Mouse (Mus musculus): ENCODE results near the gene Olfr52. TPM values are rescaled to one million over a fixed set of nuclear protein-coding genes. Genes with fewer than 3 reads are reported as not detected.

The Olfr52 gene
- polyA plus RNA-seq (2012; rRNA removed; ENCODE audit: low replicate concordance): not detected in 2 replicates

DNA sequence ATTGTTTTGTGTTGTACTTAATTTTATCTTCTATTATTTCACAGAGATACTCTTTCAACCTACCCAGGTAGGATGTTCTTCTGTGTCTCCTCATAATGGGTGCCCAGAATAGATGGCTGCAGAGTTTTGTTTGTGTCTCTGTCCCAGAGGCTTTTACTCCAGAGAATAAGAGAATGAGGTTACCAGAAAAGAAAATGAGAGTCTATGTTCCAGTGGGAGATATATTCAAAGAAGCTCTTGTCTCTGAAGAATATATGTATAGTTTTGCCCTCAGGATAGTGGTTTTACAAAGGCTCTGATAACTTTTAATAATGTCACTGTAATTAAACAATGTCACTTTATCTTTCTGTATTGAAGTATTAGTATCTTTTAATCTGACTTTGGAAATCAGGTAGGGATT lies at the start of gene Olfr52:
TSS of gene Olfr52 (minus strand) at position 101 of the 400 bp plus-strand sequence.

DNA sequence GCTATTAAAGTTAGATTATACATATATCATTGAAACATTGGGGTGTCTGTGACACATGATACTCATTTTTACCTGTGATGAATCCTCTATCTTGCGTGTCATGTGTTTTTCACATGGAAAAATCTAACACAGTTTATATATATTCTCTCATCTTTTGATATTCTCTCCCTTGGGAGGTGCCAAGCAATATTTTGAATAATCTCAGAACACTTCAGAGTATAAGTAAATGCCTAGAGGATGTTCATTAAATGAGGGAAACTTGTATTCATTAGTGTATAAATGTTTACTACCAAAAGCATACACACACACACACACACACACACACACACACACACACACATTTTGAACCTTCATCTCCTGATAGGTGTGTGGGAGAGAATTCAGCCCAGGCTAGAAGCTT lies 45.8 kb upstream of the Olfr52 start, which contains the start of gene Olfr1047:
TSS of gene Olfr1047 (minus strand) at position 101 of the 400 bp plus-strand sequence.

DNA sequence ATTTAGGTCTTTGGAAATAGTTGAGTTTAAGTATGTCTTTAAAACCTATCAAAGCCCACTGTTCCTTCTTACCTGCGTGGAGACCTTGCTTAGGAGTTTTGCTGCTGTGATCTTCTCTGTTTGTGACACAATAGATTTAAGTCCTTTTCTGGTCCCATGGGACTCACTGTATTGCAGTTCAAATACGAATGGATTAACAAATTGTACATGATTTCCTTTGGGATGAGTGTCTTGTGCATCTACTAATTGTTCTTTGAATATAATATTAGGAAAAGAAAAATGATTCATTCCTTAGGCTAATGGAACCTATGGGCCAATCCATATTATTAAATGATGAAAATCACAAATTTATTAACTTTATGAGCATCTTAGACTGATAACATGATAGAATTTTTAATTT lies 33.7 kb upstream of the Olfr52 start, which contains the start of gene Olfr1046:
TSS of gene Olfr1046 (minus strand) at position 101 of the 400 bp plus-strand sequence.

DNA sequence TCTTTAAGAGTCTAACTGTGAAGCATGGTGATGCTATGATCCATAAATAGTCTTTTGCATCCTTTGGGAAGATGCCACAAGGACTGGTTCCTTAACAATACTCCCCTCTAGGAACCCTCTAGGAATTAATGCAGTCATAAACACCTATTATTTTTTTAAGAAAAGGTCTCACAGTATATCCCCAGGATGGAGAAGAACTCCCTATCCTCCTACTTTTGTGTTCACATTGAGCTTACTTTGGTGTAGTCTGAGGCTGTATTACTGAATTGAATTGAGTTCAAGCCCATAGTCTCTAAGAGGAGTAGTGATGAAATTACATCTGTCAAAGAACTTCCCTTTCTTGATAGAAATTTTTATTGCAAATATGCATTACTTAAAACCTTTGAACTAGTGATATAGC lies 17.4 kb upstream of the Olfr52 start, which contains the start of gene Olfr1045:
TSS of gene Olfr1045 (minus strand) at position 101 of the 400 bp plus-strand sequence.

DNA sequence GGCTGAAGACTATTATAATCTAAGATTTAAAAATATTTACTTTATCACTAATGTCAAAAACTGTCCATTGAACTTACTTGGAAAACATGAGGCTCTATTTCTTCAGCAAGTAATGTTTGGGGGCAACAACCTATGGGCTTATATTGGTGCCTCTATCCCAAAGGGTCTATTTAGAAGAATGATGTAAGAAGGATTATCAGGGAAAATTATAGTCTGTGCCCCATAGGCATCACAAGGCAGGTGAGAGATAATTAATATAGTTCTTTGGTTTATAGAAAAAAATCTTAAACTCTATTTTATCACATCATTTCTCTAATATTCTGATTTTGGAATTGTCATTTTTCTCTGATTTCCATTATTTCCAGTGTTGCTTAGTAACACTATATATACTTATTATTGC lies 7.8 kb downstream of the Olfr52 start, which contains the start of gene Olfr1044:
TSS of gene Olfr1044 (minus strand) at position 101 of the 400 bp plus-strand sequence.

DNA sequence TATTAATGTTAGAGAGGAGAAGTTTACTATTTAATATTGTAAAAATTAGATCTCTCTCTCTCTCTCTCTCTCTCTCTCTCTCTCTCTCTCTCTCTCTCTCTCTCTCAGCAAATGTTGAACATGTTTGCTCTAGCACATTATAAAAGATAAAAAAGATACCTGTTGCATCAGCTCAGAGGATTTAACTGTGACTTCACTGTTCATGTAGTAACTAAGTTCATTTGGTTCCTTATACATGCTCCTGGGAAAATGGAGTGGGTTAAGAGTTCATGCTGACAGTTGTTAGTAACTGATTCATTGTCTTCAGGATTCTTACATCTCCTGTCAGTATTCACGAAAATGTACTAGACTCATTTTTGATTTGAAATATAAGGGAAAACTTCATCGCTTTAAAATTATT lies 18.1 kb downstream of the Olfr52 start, which contains the start of gene Olfr1043:
TSS of gene Olfr1043 (minus strand) at position 101 of the 400 bp plus-strand sequence.

DNA sequence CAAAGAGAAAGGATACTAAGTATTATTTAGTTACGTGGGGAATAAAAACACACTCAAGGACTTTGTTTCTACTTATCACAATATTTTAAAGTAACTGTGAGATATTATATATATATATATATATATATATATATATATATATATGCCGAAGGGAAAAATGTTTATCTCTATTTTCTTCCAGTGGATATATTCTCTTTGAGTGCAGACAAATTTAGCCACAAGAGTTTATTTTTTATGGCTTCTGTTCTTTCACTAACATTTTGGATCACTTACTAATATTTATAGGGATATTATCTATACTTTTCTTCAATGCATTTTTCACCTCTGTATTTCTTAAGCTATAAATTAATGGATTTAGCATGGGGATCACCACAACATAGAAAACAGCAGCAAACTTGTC lies 23.7 kb downstream of the Olfr52 start, which contains the start of gene Olfr1042:
TSS of gene Olfr1042 (minus strand) at position 101 of the 400 bp plus-strand sequence.

DNA sequence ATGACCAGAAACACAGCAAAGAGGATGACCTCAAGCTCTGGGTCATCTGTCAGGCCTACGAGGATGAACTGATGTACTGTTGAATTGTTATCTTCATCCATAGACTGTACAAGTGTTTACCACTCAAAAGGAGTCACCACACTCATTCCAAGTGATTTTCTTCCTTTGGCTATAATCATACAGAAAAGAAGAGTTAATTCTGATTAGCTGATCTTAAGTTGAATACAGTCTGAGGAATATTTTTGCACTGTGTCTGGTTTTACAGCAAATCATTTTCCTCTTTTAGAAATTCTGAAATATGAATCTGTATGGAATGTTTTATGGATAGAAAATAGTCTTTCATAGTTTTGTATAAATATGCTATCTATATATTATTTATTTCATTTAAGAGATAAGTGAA lies 38.9 kb downstream of the Olfr52 start, which contains the start of gene Olfr1040:
TSS of gene Olfr1040 (minus strand) at position 101 of the 400 bp plus-strand sequence.

DNA sequence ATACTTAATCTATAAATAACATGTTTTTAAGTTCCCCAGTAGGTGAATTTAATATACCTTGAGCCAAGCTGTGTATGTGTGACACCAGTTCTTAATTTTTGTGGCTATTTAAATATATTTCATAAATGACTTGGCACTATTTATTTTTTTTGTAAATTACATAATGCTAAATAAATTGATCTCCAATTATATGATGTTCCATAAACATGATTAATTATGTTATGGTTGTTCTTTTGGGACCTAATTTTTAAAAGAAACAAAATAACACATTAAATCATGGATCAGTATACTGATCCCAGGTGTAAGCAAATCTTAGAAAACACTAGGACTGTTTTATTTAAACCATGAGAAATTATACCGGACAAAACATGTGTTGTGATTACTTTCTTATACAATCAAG lies 49.7 kb downstream of the Olfr52 start, which contains the start of gene Olfr1039:
TSS of gene Olfr1039 (minus strand) at position 101 of the 400 bp plus-strand sequence.

Other genes starting within 250 kb of the Olfr52 start
- gene Olfr1028, start 235.2 kb downstream of the Olfr52 start, polyA plus RNA-seq (2012; rRNA removed; ENCODE audit: low replicate concordance): not detected in 2 replicates
- not detected in 2 replicates for gene Olfr1029, start 211.8 kb downstream of the Olfr52 start, polyA plus RNA-seq (2012; rRNA removed; ENCODE audit: low replicate concordance)
- not detected in 2 replicates for gene Olfr1030, start 206.4 kb downstream of the Olfr52 start, polyA plus RNA-seq (2012; rRNA removed; ENCODE audit: low replicate concordance)
- gene Olfr1031, start 195.4 kb downstream of the Olfr52 start, polyA plus RNA-seq (2012; rRNA removed; ENCODE audit: low replicate concordance): not detected in 2 replicates
- not detected in 2 replicates for gene Olfr1032, start 180.1 kb downstream of the Olfr52 start, polyA plus RNA-seq (2012; rRNA removed; ENCODE audit: low replicate concordance)
- 1.3 and 1.7 TPM in 2 replicates for gene Olfr1033, start 165.1 kb downstream of the Olfr52 start, polyA plus RNA-seq (2012; rRNA removed; ENCODE audit: low replicate concordance)
- 0.23 and 0.26 TPM in 2 replicates for gene Olfr1034, start 139.8 kb downstream of the Olfr52 start, polyA plus RNA-seq (2012; rRNA removed; ENCODE audit: low replicate concordance)
- not detected in 2 replicates for gene Olfr1036, start 111.7 kb downstream of the Olfr52 start, polyA plus RNA-seq (2012; rRNA removed; ENCODE audit: low replicate concordance)
- gene Olfr1037, start 98.3 kb downstream of the Olfr52 start, polyA plus RNA-seq (2012; rRNA removed; ENCODE audit: low replicate concordance): not detected in 2 replicates
- not detected in 2 replicates for gene Olfr1039, start 49.8 kb downstream of the Olfr52 start, polyA plus RNA-seq (2012; rRNA removed; ENCODE audit: low replicate concordance)
- not detected in 2 replicates for gene Olfr1040, start 39.0 kb downstream of the Olfr52 start, polyA plus RNA-seq (2012; rRNA removed; ENCODE audit: low replicate concordance)
- not detected in 2 replicates for gene Olfr1042, start 23.8 kb downstream of the Olfr52 start, polyA plus RNA-seq (2012; rRNA removed; ENCODE audit: low replicate concordance)
- gene Olfr1043, start 18.2 kb downstream of the Olfr52 start, polyA plus RNA-seq (2012; rRNA removed; ENCODE audit: low replicate concordance): not detected in 2 replicates
- gene Olfr1044, start 7.9 kb downstream of the Olfr52 start, polyA plus RNA-seq (2012; rRNA removed; ENCODE audit: low replicate concordance): not detected in 2 replicates
- not detected in 2 replicates for gene Olfr1045, start 17.3 kb upstream of the Olfr52 start, polyA plus RNA-seq (2012; rRNA removed; ENCODE audit: low replicate concordance)
- gene Olfr1046, start 33.6 kb upstream of the Olfr52 start, polyA plus RNA-seq (2012; rRNA removed; ENCODE audit: low replicate concordance): not detected in 2 replicates
- gene Olfr1047, start 45.7 kb upstream of the Olfr52 start, polyA plus RNA-seq (2012; rRNA removed; ENCODE audit: low replicate concordance): not detected in 2 replicates
- gene Olfr1048, start 54.6 kb upstream of the Olfr52 start, polyA plus RNA-seq (2012; rRNA removed; ENCODE audit: low replicate concordance): not detected in 2 replicates
- not detected in 2 replicates for gene Olfr1049, start 72.6 kb upstream of the Olfr52 start, polyA plus RNA-seq (2012; rRNA removed; ENCODE audit: low replicate concordance)
- gene Olfr1051, start 93.4 kb upstream of the Olfr52 start, polyA plus RNA-seq (2012; rRNA removed; ENCODE audit: low replicate concordance): not detected in 2 replicates
- not detected in 2 replicates for gene Olfr1052, start 106.8 kb upstream of the Olfr52 start, polyA plus RNA-seq (2012; rRNA removed; ENCODE audit: low replicate concordance)
- not detected in 2 replicates for gene Olfr1053, start 129.6 kb upstream of the Olfr52 start, polyA plus RNA-seq (2012; rRNA removed; ENCODE audit: low replicate concordance)
- gene Olfr1054, start 149.8 kb upstream of the Olfr52 start, polyA plus RNA-seq (2012; rRNA removed; ENCODE audit: low replicate concordance): not detected in 2 replicates
- not detected in 2 replicates for gene Olfr1055, start 164.6 kb upstream of the Olfr52 start, polyA plus RNA-seq (2012; rRNA removed; ENCODE audit: low replicate concordance)
- not detected in 2 replicates for gene Olfr1056, start 176.8 kb upstream of the Olfr52 start, polyA plus RNA-seq (2012; rRNA removed; ENCODE audit: low replicate concordance)
- not detected in 2 replicates for gene Olfr1057, start 192.7 kb upstream of the Olfr52 start, polyA plus RNA-seq (2012; rRNA removed; ENCODE audit: low replicate concordance)
- gene Olfr1058, start 202.9 kb upstream of the Olfr52 start, polyA plus RNA-seq (2012; rRNA removed; ENCODE audit: low replicate concordance): not detected in 2 replicates
- not detected in 2 replicates for gene Olfr1061, start 228.4 kb upstream of the Olfr52 start, polyA plus RNA-seq (2012; rRNA removed; ENCODE audit: low replicate concordance)
- not detected in 2 replicates for gene Olfr1062, start 241.1 kb upstream of the Olfr52 start, polyA plus RNA-seq (2012; rRNA removed; ENCODE audit: low replicate concordance)